Mouse (Mus musculus): Measurements from ENCODE around the gene Alox12e.

- TF ChIP-seq CTCF (conservative IDR thresholded peaks at IDR 0.05; ENCODE audit: low read length) (no peak), POU5F1 (IDR thresholded peaks at IDR 0.05; ENCODE audit: borderline replicate concordance, low read length) (no peak)
These were observed 33.2 kb downstream of the Alox12e start for GRCm38 (mm10) chr11:70289236-70289635.

Data from E14TG2a.4 (cell line).